Mouse (Mus musculus) CH12.LX (cell line): Measurements from ENCODE around the gene Gid4. TPM values are rescaled to one million over a fixed set of nuclear protein-coding genes. Genes with fewer than 3 reads are reported as not detected.

ENCODE experiments used
- DNase-seq: peaks from one replicate; pipeline ENCODE4 v3.0.0-alpha.2; 2013; ENCODE audit errors: extremely low read depth
- H3K27ac ChIP-seq: 2 replicates; pipeline ENCODE4 v1.5.1; 2012; ENCODE audit warnings: low read depth, mild to moderate bottlenecking, control low read depth, moderate library complexity; ENCODE audit not compliant: insufficient read depth
- H3K27me3 ChIP-seq: replicated peaks from 2 replicates; pipeline ENCODE3; 2012; ENCODE audit warnings: inconsistent platforms
- H3K36me3 ChIP-seq, 2 experiments: replicated peaks in 1 of 2; 2 replicates each; pipeline versions ENCODE3 to v1.6.1; 2012; ENCODE audit warnings: inconsistent platforms in 1 of 2, low read length in 1 of 2, mild to moderate bottlenecking in 1 of 2, mixed read lengths in 1 of 2, moderate library complexity in 1 of 2; ENCODE audit not compliant: control insufficient read depth in 1 of 2, insufficient read depth in 1 of 2
- H3K4me1 ChIP-seq, 2 experiments: 2 replicates each; pipeline ENCODE4 v1.6.1; 2012; ENCODE audit warnings: inconsistent platforms in 1 of 2, moderate library complexity in 1 of 2; ENCODE audit not compliant: insufficient read depth in 2 of 2, control insufficient read depth in 1 of 2
- H3K4me2 ChIP-seq: 2 replicates; pipeline ENCODE4 v1.6.1; 2012; ENCODE audit warnings: low read depth, mild to moderate bottlenecking, control low read depth; ENCODE audit not compliant: poor library complexity, insufficient read depth, severe bottlenecking
- H3K4me3 ChIP-seq, 3 experiments: fragments of 150-350 bp in 1 of 3; sonication (generic) in 1 of 3; replicated peaks in 1 of 3; 2 replicates each; pipeline versions ENCODE3 to v1.5.1; 2011 to 2012; ENCODE audit warnings: low read depth in 2 of 3, low read length in 2 of 3, mild to moderate bottlenecking in 2 of 3, moderate library complexity in 2 of 3, control low read depth in 1 of 3, improper control_type of control experiment in 1 of 3, inconsistent platforms in 1 of 3, mixed read lengths in 1 of 3; ENCODE audit not compliant: poor library complexity in 1 of 3
- H3K79me2 ChIP-seq: replicated peaks from 2 replicates; pipeline ENCODE4 v1.6.1; 2012; ENCODE audit warnings: mild to moderate bottlenecking, moderate library complexity; ENCODE audit not compliant: control insufficient read depth, poor library complexity, insufficient read depth, severe bottlenecking; ENCODE audit errors: extremely low read depth
- H3K9ac ChIP-seq: 2 replicates; pipeline ENCODE4 v1.6.1; 2012; ENCODE audit warnings: low read depth, mild to moderate bottlenecking, control low read depth, moderate library complexity; ENCODE audit not compliant: insufficient read depth
- H3K9me3 ChIP-seq: replicated peaks from 2 replicates; pipeline ENCODE3; 2012; ENCODE audit warnings: low read length, inconsistent platforms, mixed read lengths
- BHLHE40 ChIP-seq: IDR thresholded peaks from 2 replicates; pipeline ENCODE4 v1.6.1; 2011; ENCODE audit warnings: mild to moderate bottlenecking, low read depth, low read length, improper control_type of control experiment
- CTCF ChIP-seq, 2 experiments: IDR thresholded peaks in 1 of 2; conservative IDR thresholded peaks in 1 of 2; 2 replicates each; pipeline ENCODE4 v1.5.1; 2011 to 2012; ENCODE audit warnings: low read depth in 2 of 2, low read length in 2 of 2, improper control_type of control experiment in 1 of 2, inconsistent platforms in 1 of 2, mild to moderate bottlenecking in 1 of 2, moderate library complexity in 1 of 2
- E2F4 ChIP-seq: IDR thresholded peaks from 2 replicates; pipeline ENCODE4 v1.6.1; 2011; ENCODE audit warnings: low read depth, low read length, improper control_type of control experiment; ENCODE audit not compliant: insufficient replicate concordance
- ELF1 ChIP-seq: IDR thresholded peaks from 2 replicates; pipeline ENCODE4 v1.6.1; 2014; ENCODE audit warnings: low read depth, mild to moderate bottlenecking, inconsistent platforms, low read length, improper control_type of control experiment
- HCFC1 ChIP-seq: IDR thresholded peaks from 2 replicates; pipeline ENCODE4 v1.6.1; 2012; ENCODE audit warnings: low read depth, mild to moderate bottlenecking, inconsistent platforms, low read length, improper control_type of control experiment
- IRF4 ChIP-seq: IDR thresholded peaks from 2 replicates; pipeline ENCODE4 v1.6.1; 2014; ENCODE audit warnings: low read depth, mild to moderate bottlenecking, inconsistent platforms, low read length, improper control_type of control experiment
- KAT2A ChIP-seq: IDR thresholded peaks from 2 replicates; pipeline ENCODE4 v1.6.1; 2012; ENCODE audit warnings: low read length, improper control_type of control experiment, inconsistent platforms; ENCODE audit not compliant: insufficient replicate concordance
- MAFK ChIP-seq: IDR thresholded peaks from 2 replicates; pipeline ENCODE4 v1.6.1; 2011; ENCODE audit warnings: low read length, improper control_type of control experiment; ENCODE audit not compliant: insufficient replicate concordance
- MAZ ChIP-seq: IDR thresholded peaks from 2 replicates; pipeline ENCODE4 v1.6.1; 2012; ENCODE audit warnings: low read depth, mild to moderate bottlenecking, inconsistent platforms, low read length, improper control_type of control experiment, moderate library complexity
- NELFE ChIP-seq: IDR thresholded peaks from 2 replicates; pipeline ENCODE4 v1.6.1; 2011; ENCODE audit warnings: low read depth, low read length, improper control_type of control experiment
- NRF1 ChIP-seq: IDR thresholded peaks from 2 replicates; pipeline ENCODE4 v1.6.1; 2014; ENCODE audit warnings: low read depth, mild to moderate bottlenecking, inconsistent platforms, low read length, improper control_type of control experiment, moderate library complexity
- PAX5 ChIP-seq: IDR thresholded peaks from 2 replicates; pipeline ENCODE4 v1.6.1; 2012; ENCODE audit warnings: low read length, inconsistent platforms, mixed read lengths
- POLR2A ChIP-seq: IDR thresholded peaks from 2 replicates; pipeline ENCODE4 v1.6.1; 2011; ENCODE audit warnings: low read depth, mild to moderate bottlenecking, improper control_type of control experiment, low read length
- POLR2AphosphoS2 ChIP-seq: IDR thresholded peaks from 2 replicates; pipeline ENCODE4 v1.6.1; 2011; ENCODE audit warnings: low read depth, low read length, improper control_type of control experiment
- RAD21 ChIP-seq: IDR thresholded peaks from 2 replicates; pipeline ENCODE4 v1.6.1; 2011; ENCODE audit warnings: low read depth, mild to moderate bottlenecking, low read length, improper control_type of control experiment, moderate library complexity
- RCOR1 ChIP-seq: conservative IDR thresholded peaks from 2 replicates; pipeline ENCODE4 v1.6.1; 2012; ENCODE audit warnings: low read depth, mild to moderate bottlenecking, inconsistent platforms, low read length, improper control_type of control experiment
- SMC3 ChIP-seq: IDR thresholded peaks from 2 replicates; pipeline ENCODE4 v1.6.1; 2011; ENCODE audit warnings: low read depth, low read length, improper control_type of control experiment
- TCF12 ChIP-seq: IDR thresholded peaks from 2 replicates; pipeline ENCODE4 v1.6.1; 2014; ENCODE audit warnings: low read depth, mild to moderate bottlenecking, inconsistent platforms, low read length, improper control_type of control experiment
- USF1 ChIP-seq: IDR thresholded peaks from 2 replicates; pipeline ENCODE4 v1.6.1; 2014; ENCODE audit warnings: low read depth, mild to moderate bottlenecking, inconsistent platforms, low read length, improper control_type of control experiment
- ZMIZ1 ChIP-seq: IDR thresholded peaks from 2 replicates; pipeline ENCODE4 v1.6.1; 2012; ENCODE audit warnings: low read depth, mild to moderate bottlenecking, inconsistent platforms, low read length, improper control_type of control experiment
- dilution Hi-C: fragments of 300-500 bp; cut with MboI; formaldehyde crosslinking; loops from 2 replicates; pipeline ENCODE4 v1.14.3; 2020; ENCODE audit warnings: low sequenced_read_pairs; ENCODE audit not compliant: extremely low pct_unique_long_range_greater_than_20kb, extremely low pct_ligation_motif_present
- in situ Hi-C: fragments of 300-500 bp; cut with MboI; formaldehyde crosslinking; loops from 3 replicates; pipeline ENCODE4 v1.14.3; 2019; ENCODE audit warnings: low sequenced_read_pairs, low pct_ligation_motif_present, low pct_unique_long_range_greater_than_20kb, mixed read lengths
- polyA plus RNA-seq: library from polyadenylated mRNA; unstranded; fragments of >175 nt; gene quantifications from 2 replicates; pipeline ENCODE4 v1.2.1, GENCODE M21; 2012; ENCODE audit warnings: low read depth; ENCODE audit not compliant: insufficient read length
- total RNA-seq, 2 experiments: library from RNA; depleted of rRNA; stranded (reverse); fragments of 300-350 nt in 1 of 2; fragments of >200 nt in 1 of 2; gene quantifications; 2 replicates each; pipeline ENCODE4 v1.2.3; 2012 to 2014

Gid4 gene
- total and polyA plus RNA-seq, 3 experiments = 17.0 to 23.4 (median 17.3) TPM

DNA sequence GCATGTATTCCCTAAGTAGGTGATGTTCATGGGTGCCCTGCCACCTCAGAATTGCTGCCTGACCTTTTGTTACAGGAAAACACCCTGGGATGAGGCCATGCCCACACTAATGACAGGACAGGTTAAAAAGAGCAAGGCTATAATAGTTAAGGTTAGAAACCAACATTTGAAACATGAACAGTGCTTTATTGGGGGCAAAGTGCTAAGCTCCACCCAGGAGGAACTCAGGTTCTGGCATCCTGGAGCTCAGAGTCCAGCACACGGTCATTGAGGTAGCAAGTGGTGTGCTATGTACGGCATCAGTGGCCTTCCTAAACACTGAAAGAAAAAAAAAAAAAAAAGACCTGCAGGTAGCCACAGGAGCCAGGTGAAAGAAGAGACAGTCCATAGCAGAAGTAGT is 29.0 kb upstream of the Gid4 start:
- no peak for DNase-seq
- dilution Hi-C loops = no loop called here
- no peaks in the 10 kb centered on the region for H3K27me3 ChIP-seq
- no peak for TF ChIP-seq IRF4
- TF ChIP-seq MAFK = no peak
- in situ Hi-C loops = no loop called here
- H3K4me2 ChIP-seq = no peak overlapping the region
- H3K9ac ChIP-seq = no peak overlapping the region
- peaks cover 7 to 21% of the 10 kb centered on the region in 2 experiments; a peak in 3 of 4 replicates for H3K4me1 ChIP-seq
- no peak overlapping the region for H3K4me3 ChIP-seq
- no peaks in the 10 kb centered on the region for H3K79me2 ChIP-seq
- H3K9me3 ChIP-seq = no peaks in the 10 kb centered on the region
- no peaks in the 10 kb centered on the region for H3K36me3 ChIP-seq
- H3K27ac ChIP-seq = no peak overlapping the region

- H3K36me3 ChIP-seq = peaks cover 0 to 10% of the 10 kb centered on the region in 2 experiments
- dilution Hi-C loops (no loop called here), in situ Hi-C loops (no loop called here)
- H3K4me3 ChIP-seq = no peak overlapping the region
- H3K4me1 ChIP-seq = peaks cover 7 to 21% of the 10 kb centered on the region in 2 experiments; a peak in 3 of 4 replicates
- TF ChIP-seq NRF1 (no peak), ELF1 (no peak), CTCF (conservative IDR thresholded peaks at IDR 0.05 in 1 of 2, IDR thresholded peaks at IDR 0.05 in 1 of 2; ENCODE audit: low read depth in 2 of 2, low read length in 2 of 2) (no peak), HCFC1 (no peak), MAZ (no peak)
- H3K79me2 ChIP-seq = no peaks in the 10 kb centered on the region
- no peak overlapping the region for H3K27ac ChIP-seq
- no peak overlapping the region for H3K9ac ChIP-seq
- no peaks in the 10 kb centered on the region for H3K9me3 ChIP-seq
- no peak for DNase-seq
- H3K27me3 ChIP-seq = no peaks in the 10 kb centered on the region
- no peak overlapping the region for H3K4me2 ChIP-seq
These were observed 25.6 kb upstream of the Gid4 start for GRCm38 (mm10) chr11:60391346-60391745.

DNA sequence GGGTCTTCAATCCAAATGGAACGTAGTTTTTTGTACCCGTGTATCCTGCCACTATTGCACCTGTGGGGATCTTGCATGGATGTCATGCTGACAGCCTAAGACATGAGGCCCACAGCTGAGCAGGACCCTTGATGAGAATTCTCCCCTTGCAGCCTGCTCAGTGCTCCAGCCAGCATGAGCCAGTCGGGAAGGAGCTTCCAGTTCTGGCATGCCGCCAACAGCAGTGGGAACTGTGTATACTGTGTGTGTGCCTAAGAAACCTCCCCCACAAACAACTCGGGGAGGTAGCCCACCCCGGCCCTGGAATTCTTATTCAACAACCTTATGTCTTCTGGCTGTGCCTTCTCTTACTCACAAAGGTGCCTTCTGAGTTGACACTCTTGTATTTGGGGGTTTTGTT is 20.4 kb upstream of the Gid4 start:
- dilution Hi-C loops (no loop called here), in situ Hi-C loops (loop anchor here (5.0 kb wide), 1 partner anchor 34 kb away; no protein-coding TSS in a partner anchor)
- DNase-seq = no peak

More for the DNA sequence above, 20.4 kb upstream of the Gid4 start:
- no peaks in the 10 kb centered on the region for H3K27me3 ChIP-seq
- H3K9me3 ChIP-seq = no peaks in the 10 kb centered on the region
- H3K4me1 ChIP-seq = no peaks in the 10 kb centered on the region
- H3K27ac ChIP-seq = no peak overlapping the region
- H3K4me3 ChIP-seq = no peak overlapping the region
- TF ChIP-seq BHLHE40 = no peak
- TF ChIP-seq CTCF (conservative IDR thresholded peaks at IDR 0.05 in 1 of 2, IDR thresholded peaks at IDR 0.05 in 1 of 2; ENCODE audit: low read depth in 2 of 2, low read length in 2 of 2) = no peak
- TF ChIP-seq TCF12 = no peak
- no peak for TF ChIP-seq RAD21
- TF ChIP-seq POLR2A = no peak
- no peak for TF ChIP-seq PAX5
- no peak for TF ChIP-seq MAZ
- no peak for TF ChIP-seq USF1
- no peak for TF ChIP-seq RCOR1
- no peak for TF ChIP-seq KAT2A
- no peak for TF ChIP-seq E2F4
- no peak for TF ChIP-seq ZMIZ1
- no peak for TF ChIP-seq NELFE
- TF ChIP-seq POLR2AphosphoS2 = no peak
- no peak for TF ChIP-seq SMC3
- H3K79me2 ChIP-seq = no peaks in the 10 kb centered on the region
- peaks cover 14 to 45% of the 10 kb centered on the region in 2 experiments for H3K36me3 ChIP-seq
- no peak overlapping the region for H3K4me2 ChIP-seq
- no peak overlapping the region for H3K9ac ChIP-seq
